Mouse (Mus musculus) liver, postnatal 0 days (tissue): ENCODE measurements around the gene Arcn1.

ENCODE experiments used
- CTCF ChIP-seq: sonication (generic); IDR thresholded peaks from 2 replicates; pipeline ENCODE4 v1.5.1; 2016; ENCODE audit warnings: antibody characterized with exemption, low read depth
- EP300 ChIP-seq: IDR thresholded peaks from 2 replicates; pipeline ENCODE4 v1.6.1; 2016; ENCODE audit warnings: antibody characterized with exemption, low read depth, mild to moderate bottlenecking

- TF ChIP-seq EP300 (no peak), CTCF (no peak)
Observed at GRCm38 (mm10) chr9:44807141-44807540, 39.5 kb upstream of the Arcn1 start.
